Mouse (Mus musculus) C2C12 (cell line): ENCODE measurements around the gene Pld6. TPM values are rescaled to one million over a fixed set of nuclear protein-coding genes. Genes with fewer than 3 reads are reported as not detected.

Source experiments
- H3K27me3 ChIP-seq: one replicate; pipeline ENCODE4 v1.6.1; 2011; ENCODE audit not compliant: control insufficient read depth, insufficient read depth, insufficient read length
- H3K36me3 ChIP-seq: one replicate; pipeline ENCODE4 v1.6.1; 2011; ENCODE audit not compliant: control insufficient read depth, insufficient read depth
- H3K4me3 ChIP-seq: one replicate; pipeline ENCODE4 v1.5.1; 2011; ENCODE audit warnings: mild to moderate bottlenecking, control low read depth; ENCODE audit not compliant: poor library complexity, insufficient read depth, severe bottlenecking
- H3K79me2 ChIP-seq: one replicate; pipeline ENCODE4 v1.6.1; 2011; ENCODE audit not compliant: control insufficient read depth, insufficient read depth
- H3K79me3 ChIP-seq: one replicate; pipeline ENCODE4 v1.6.1; 2011; ENCODE audit warnings: low read depth, control low read depth
- H3ac ChIP-seq: one replicate; pipeline ENCODE3; 2011; ENCODE audit warnings: low read depth; ENCODE audit not compliant: control insufficient read depth, insufficient read length
- CEBPB ChIP-seq: IDR thresholded peaks from one replicate; pipeline ENCODE4 v1.6.1; 2011; ENCODE audit warnings: low read depth, mild to moderate bottlenecking, control low read depth, moderate library complexity
- CTCF ChIP-seq: IDR thresholded peaks from one replicate; pipeline ENCODE4 v1.5.1; 2011; ENCODE audit not compliant: control insufficient read depth, insufficient read depth, insufficient read length
- FOSL1 ChIP-seq: IDR thresholded peaks from one replicate; pipeline ENCODE4 v1.8.0; 2011; ENCODE audit warnings: mild to moderate bottlenecking, low read length; ENCODE audit not compliant: poor library complexity, insufficient read depth, severe bottlenecking
- MAX ChIP-seq: IDR thresholded peaks from one replicate; pipeline ENCODE4 v1.6.1; 2011; ENCODE audit warnings: mild to moderate bottlenecking, control low read depth
- MYOD1 ChIP-seq: IDR thresholded peaks from one replicate; pipeline ENCODE4 v1.6.1; 2011; ENCODE audit warnings: low read depth; ENCODE audit not compliant: control insufficient read depth, insufficient read length
- MYOG ChIP-seq: IDR thresholded peaks from one replicate; pipeline ENCODE4 v1.6.1; 2011; ENCODE audit not compliant: control insufficient read depth, insufficient read length; ENCODE audit errors: extremely low read depth
- USF1 ChIP-seq: IDR thresholded peaks from one replicate; pipeline ENCODE4 v1.6.1; 2011; ENCODE audit warnings: low read depth, mild to moderate bottlenecking, control low read depth, moderate library complexity
- polyA plus RNA-seq: library from polyadenylated mRNA; unstranded; fragments of >200 nt; fragmentation: generic; extraction: Trizol; gene quantifications from one replicate; pipeline ENCODE4 v1.2.1, GENCODE M21; 2012; ENCODE audit warnings: missing spikeins

Pld6 gene
- polyA plus RNA-seq, 1 experiment: 0.02 TPM

DNA sequence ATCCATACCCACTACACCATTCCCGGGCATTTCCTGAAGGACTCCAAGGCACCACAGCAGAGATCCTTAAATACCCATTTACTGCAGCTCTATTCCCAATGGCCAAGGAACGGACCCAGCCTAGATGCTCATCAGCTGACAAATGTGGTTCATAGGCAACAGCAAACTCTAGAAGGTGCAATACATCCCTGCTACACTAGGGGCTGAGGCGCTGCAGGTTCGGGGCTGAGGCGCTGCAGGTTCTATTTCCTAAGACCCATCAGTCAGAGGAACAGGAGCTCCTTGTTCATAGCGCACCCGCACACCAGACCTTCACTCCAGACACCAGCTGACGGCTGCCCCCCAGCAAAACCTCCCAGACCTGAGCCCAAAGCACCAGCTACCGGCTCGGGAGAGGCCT lies 13.0 kb upstream of the Pld6 start:
- Histone ChIP-seq H3K36me3 (peaks cover 75% of the 10 kb centered on the region), H3K79me3 (no peaks in the 10 kb centered on the region), H3K27me3 (no peaks in the 10 kb centered on the region), H3K4me3 (no peak overlapping the region), H3ac (no peak overlapping the region), H3K79me2 (no peaks in the 10 kb centered on the region)
- TF ChIP-seq MYOD1 (no peak), MAX (no peak), CTCF (no peak), USF1 (no peak), FOSL1 (no peak), CEBPB (no peak), MYOG (no peak)

DNA sequence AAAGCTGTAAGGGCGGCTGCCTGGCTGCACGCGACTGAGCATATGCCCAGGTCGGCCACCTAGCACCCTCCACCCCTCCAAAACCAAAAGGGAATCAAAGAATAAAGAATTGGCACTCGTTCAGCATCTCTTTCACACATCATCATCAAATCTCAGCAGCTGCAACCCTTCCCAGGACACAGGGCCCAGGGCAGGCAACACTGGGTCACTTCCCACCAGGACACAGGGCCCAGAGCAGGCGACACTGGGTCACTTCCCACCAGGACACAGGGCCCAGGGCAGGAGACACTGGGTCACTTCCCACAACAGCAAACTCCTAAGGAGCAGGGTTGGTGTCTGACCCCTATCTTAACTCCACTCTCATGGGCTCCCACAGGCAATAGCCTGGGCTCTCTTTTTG lies 5.9 kb upstream of the Pld6 start:
- Histone ChIP-seq H3K79me2 (no peaks in the 10 kb centered on the region), H3K36me3 (peaks cover 62% of the 10 kb centered on the region), H3K27me3 (no peaks in the 10 kb centered on the region), H3K4me3 (no peak overlapping the region), H3K79me3 (no peaks in the 10 kb centered on the region), H3ac (no peak overlapping the region)
- TF ChIP-seq CEBPB (no peak), CTCF (no peak), MAX (no peak), FOSL1 (no peak), USF1 (no peak), MYOD1 (no peak), MYOG (no peak)

DNA sequence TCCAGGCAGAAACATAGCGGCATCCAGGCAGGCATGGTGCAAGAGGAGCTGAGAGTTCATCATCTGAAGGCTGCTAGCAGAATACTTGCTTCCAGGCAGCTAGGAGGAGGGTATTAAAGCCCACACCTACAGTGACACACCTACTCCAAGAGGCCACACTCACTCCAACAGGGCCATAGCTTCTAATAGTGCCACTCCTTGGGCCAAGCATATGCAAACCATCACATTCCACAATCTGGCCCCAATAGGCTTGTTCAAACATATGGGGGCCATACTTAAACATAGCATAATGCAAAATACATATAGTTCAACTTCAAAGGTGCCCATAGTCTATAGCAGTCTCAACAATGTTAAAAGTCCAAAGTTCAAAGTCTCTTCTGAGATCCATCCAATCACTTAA lies 1.9 kb upstream of the Pld6 start:
- no peak for TF ChIP-seq MAX
- no peak for TF ChIP-seq USF1
- TF ChIP-seq FOSL1: no peak
- TF ChIP-seq MYOG: no peak
- TF ChIP-seq CTCF: no peak
- TF ChIP-seq CEBPB: no peak
- TF ChIP-seq MYOD1: no peak
- H3K79me3 ChIP-seq: no peaks in the 10 kb centered on the region

DNA sequence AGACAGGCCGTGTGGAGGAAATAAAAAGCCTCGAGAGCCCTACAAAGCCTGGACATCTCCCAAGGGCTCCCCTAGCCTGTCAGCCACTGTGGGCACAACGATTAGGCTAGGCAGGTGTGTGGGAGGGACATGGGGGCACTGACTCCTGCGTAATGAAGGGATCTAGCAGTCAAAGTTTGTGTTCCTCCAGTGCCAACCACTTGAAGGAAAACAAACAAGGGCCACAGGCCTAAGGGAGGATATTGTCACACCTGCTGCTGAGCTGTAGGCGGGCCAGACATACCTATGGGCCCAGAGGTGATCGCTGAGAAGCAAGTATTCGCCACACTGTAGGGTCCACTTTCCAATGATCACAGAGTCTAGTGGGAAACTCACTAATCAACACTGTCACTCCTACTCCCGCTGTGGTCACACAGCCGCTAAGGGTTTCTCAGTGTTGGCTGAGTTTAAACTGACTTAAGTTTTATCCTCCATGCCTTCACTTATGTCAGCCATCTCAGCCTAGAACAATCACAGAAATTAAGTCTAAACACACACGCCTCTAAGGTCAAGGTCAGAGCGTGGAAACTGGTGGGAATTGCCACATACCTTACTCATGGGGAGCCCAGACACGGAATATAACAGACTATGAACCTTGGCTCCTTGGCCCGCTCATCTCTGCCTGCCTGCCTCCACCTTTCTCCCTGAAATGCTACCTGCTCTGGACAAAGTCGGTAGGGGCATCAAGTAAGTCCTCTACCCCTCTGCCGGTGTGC lies 824 bp downstream of the Pld6 start:
- H3K4me3 ChIP-seq: no peak overlapping the region
- TF ChIP-seq MYOG (no peak), MYOD1 (no peak), MAX (no peak), CTCF (no peak), FOSL1 (no peak), CEBPB (no peak), USF1 (no peak)
- H3K27me3 ChIP-seq: no peaks in the 10 kb centered on the region

More for the DNA sequence above, 1.9 kb upstream of the Pld6 start:
- Histone ChIP-seq H3K27me3 (no peaks in the 10 kb centered on the region), H3K4me3 (no peak overlapping the region), H3K36me3 (peaks cover 30% of the 10 kb centered on the region), H3ac (no peak overlapping the region), H3K79me2 (no peaks in the 10 kb centered on the region)

DNA sequence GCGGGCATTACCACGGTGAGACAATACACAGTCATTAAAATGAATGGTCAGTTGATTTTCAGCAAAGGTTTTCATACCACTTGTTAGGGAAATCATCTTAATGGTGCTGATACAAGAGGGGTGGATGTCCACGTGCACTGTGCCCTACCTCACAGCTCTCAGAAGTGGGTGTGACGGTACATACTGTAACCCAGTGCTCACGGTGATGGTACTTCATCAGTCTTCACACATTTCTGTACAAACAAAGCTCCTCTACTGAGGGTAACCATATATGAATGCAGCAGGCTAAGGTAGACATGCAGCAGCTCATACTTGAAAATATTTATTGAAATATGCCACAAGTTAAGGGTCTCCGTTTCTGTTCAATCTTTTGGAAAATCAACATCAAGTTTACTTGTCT lies 3.9 kb downstream of the Pld6 start:
- no peak overlapping the region for H3ac ChIP-seq
- no peaks in the 10 kb centered on the region for H3K79me3 ChIP-seq
- peaks cover 12% of the 10 kb centered on the region for H3K36me3 ChIP-seq
- H3K27me3 ChIP-seq: no peaks in the 10 kb centered on the region
- TF ChIP-seq FOSL1: no peak
- no peak for TF ChIP-seq MYOG
- H3K4me3 ChIP-seq: no peak overlapping the region
- H3K79me2 ChIP-seq: no peaks in the 10 kb centered on the region

More for the DNA sequence above, 824 bp downstream of the Pld6 start:
- Histone ChIP-seq H3K36me3 (peaks cover 8% of the 10 kb centered on the region), H3K79me2 (no peaks in the 10 kb centered on the region), H3K79me3 (no peaks in the 10 kb centered on the region), H3ac (no peak overlapping the region)
